Mouse (Mus musculus) CH12.LX (cell line): ENCODE data around the gene Ctcf.

Source experiments
- CHD1 ChIP-seq: IDR thresholded peaks from 2 replicates; pipeline ENCODE4 v1.6.1; 2012; ENCODE audit warnings: low read depth, low read length, improper control_type of control experiment, inconsistent platforms
- CTCF ChIP-seq, 2 experiments: IDR thresholded peaks in 1 of 2; conservative IDR thresholded peaks in 1 of 2; 2 replicates each; pipeline ENCODE4 v1.5.1; 2011 to 2012; ENCODE audit warnings: low read depth in 2 of 2, low read length in 2 of 2, improper control_type of control experiment in 1 of 2, inconsistent platforms in 1 of 2, mild to moderate bottlenecking in 1 of 2, moderate library complexity in 1 of 2
- JUND ChIP-seq: conservative IDR thresholded peaks from 2 replicates; pipeline ENCODE4 v1.6.1; 2011; ENCODE audit warnings: low read depth, low read length, improper control_type of control experiment
- PAX5 ChIP-seq: IDR thresholded peaks from 2 replicates; pipeline ENCODE4 v1.6.1; 2012; ENCODE audit warnings: low read length, inconsistent platforms, mixed read lengths
- POLR2A ChIP-seq: IDR thresholded peaks from 2 replicates; pipeline ENCODE4 v1.6.1; 2011; ENCODE audit warnings: low read depth, mild to moderate bottlenecking, improper control_type of control experiment, low read length

GRCm38 (mm10) chr8:105727397-105728124, 91.2 kb downstream of the Ctcf start:
- TF ChIP-seq CHD1 (no peak), POLR2A (no peak), CTCF (conservative IDR thresholded peaks at IDR 0.05 in 1 of 2, IDR thresholded peaks at IDR 0.05 in 1 of 2; ENCODE audit: low read depth in 2 of 2, low read length in 2 of 2) (no peak), JUND (no peak), PAX5 (no peak)
